Mouse (Mus musculus): ENCODE measurements at regions not wholly inside any gene's neighbourhood (a gene's known extent, or its start where the extent isn't known, plus 50 kb on each side); places are given as distances from the start of the nearest gene placed in this dataset.

DNA sequence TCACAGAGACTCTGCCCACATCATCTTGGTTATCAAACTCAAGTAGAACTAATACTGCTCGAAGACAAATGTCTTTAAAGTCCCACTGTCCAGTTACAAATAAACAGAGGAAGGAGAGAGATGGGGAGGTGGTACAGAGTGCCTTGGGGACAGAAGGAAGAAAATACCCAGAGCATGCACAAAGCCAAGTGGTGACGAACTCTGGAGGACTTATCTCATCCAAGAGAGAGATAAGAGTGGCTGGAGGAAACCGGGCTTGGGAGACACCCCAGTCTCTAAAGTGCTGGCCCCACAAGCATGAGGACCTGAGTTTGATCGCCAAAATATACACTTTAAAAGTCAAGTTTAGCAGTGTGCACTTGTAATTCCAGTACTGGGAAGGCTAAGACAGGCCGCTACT lies 273.3 kb upstream of the Zfp637 start:
- Histone ChIP-seq H3K4me3 (ENCODE audit: low read depth, low read length) (no peak overlapping the region), H3K27ac (ENCODE audit: low read depth, low read length) (no peak overlapping the region), H3K9ac (replicated peaks; ENCODE audit: low read length, poor library complexity, severe bottlenecking) (no peak overlapping the region), H3K9me3 (ENCODE audit: low read length) (no peaks in the 10 kb centered on the region), H3K27me3 (ENCODE audit: insufficient read depth, low read length) (no peaks in the 10 kb centered on the region), H3K36me3 (ENCODE audit: insufficient read depth, low read length) (no peaks in the 10 kb centered on the region), H3K4me1 (ENCODE audit: insufficient read depth, low read length) (no peaks in the 10 kb centered on the region), H3K4me2 (ENCODE audit: low read depth, low read length, poor library complexity, severe bottlenecking) (no peak overlapping the region)
- ATAC-seq (ENCODE audit: low FRiP score) (no peak), DNase-seq (ENCODE audit: low spot score) (no peak)
- no peak for TF ChIP-seq CTCF (IDR thresholded peaks at IDR 0.05)
- 89% methylated on average over 5 of the region's 5 CpGs for WGBS

DNA sequence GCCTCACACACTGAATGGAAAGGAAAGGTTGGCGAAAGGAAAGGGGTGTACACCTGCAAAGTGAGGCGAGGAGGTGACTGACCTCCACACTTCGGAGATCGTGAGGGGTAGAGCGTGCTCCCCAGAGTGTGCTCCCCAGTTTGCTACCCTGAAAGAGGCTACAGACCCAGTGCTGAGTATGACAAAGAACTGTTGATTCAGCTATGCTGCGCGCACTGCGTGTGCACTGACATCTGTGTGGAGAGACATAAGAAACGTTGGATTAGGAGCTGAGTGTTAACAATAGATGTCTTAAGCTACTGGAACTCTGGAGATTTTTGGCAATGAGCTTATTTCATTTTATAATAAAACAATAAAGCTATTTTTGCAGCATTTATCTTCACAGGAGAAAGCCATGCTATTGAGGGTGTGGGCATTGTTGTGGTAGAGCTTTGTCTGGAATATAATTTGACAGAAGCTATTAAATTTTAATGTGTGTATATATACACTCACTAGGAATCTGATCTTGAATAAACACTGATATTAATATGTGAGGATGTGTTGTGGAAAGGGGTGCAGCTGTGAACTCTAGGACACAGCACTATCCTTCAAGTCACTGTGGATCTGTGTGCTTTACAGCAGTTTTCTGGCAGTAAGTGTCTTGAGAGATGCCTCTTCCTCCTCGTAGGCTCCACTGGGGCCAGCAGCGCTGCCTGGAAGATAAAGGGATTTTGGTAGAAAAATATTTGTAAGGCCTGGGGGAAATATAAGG lies 271.2 kb upstream of the Zfp637 start:
- no peaks in the 10 kb centered on the region for H3K36me3 ChIP-seq (ENCODE audit: insufficient read depth, low read length)
- no peaks in the 10 kb centered on the region for H3K4me1 ChIP-seq (ENCODE audit: insufficient read depth, low read length)
- no peaks in the 10 kb centered on the region for H3K9me3 ChIP-seq (ENCODE audit: low read length)
- DNase-seq (ENCODE audit: low spot score) (no peak), ATAC-seq (ENCODE audit: low FRiP score) (no peak)
- H3K27me3 ChIP-seq (ENCODE audit: insufficient read depth, low read length) = no peaks in the 10 kb centered on the region
- 60% methylated on average over 11 of the region's 11 CpGs for WGBS
- no peak for TF ChIP-seq CTCF (IDR thresholded peaks at IDR 0.05)
- no peak overlapping the region for H3K27ac ChIP-seq (ENCODE audit: low read depth, low read length)
- H3K4me3 ChIP-seq (ENCODE audit: low read depth, low read length) = no peak overlapping the region
- H3K9ac ChIP-seq (replicated peaks; ENCODE audit: low read length, poor library complexity, severe bottlenecking) = no peak overlapping the region
- no peak overlapping the region for H3K4me2 ChIP-seq (ENCODE audit: low read depth, low read length, poor library complexity, severe bottlenecking)

DNA sequence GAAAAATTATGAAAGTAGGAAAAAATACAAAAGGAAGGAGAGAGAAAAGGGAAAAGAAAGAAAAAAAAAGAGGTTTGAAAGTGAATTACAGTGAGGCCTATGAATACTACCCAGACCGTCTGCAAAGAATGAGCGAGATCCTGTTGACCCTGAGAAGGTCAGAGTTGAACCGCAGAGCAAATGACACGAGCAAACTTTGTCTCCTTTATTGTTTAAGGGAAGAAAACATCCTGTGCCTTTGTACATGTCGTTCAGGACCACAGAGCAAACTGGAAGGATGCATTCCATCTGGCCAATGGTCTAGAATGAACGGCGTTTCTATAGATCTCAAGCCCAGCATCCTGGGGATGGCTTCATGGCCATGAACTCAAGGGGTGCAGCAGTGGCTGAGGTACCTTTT lies 270.6 kb upstream of the Zfp637 start:
- no peak for ATAC-seq (ENCODE audit: low FRiP score)
- 73% methylated on average over 7 of the region's 7 CpGs for WGBS
- H3K9ac ChIP-seq (replicated peaks; ENCODE audit: low read length, poor library complexity, severe bottlenecking) = no peak overlapping the region
- TF ChIP-seq CTCF (IDR thresholded peaks at IDR 0.05) = no peak
- no peak overlapping the region for H3K27ac ChIP-seq (ENCODE audit: low read depth, low read length)
- no peak overlapping the region for H3K4me2 ChIP-seq (ENCODE audit: low read depth, low read length, poor library complexity, severe bottlenecking)
- no peaks in the 10 kb centered on the region for H3K27me3 ChIP-seq (ENCODE audit: insufficient read depth, low read length)
- H3K4me1 ChIP-seq (ENCODE audit: insufficient read depth, low read length) = no peaks in the 10 kb centered on the region
- no peaks in the 10 kb centered on the region for H3K9me3 ChIP-seq (ENCODE audit: low read length)
- DNase-seq (ENCODE audit: low spot score) = no peak
- no peaks in the 10 kb centered on the region for H3K36me3 ChIP-seq (ENCODE audit: insufficient read depth, low read length)
- no peak overlapping the region for H3K4me3 ChIP-seq (ENCODE audit: low read depth, low read length)

DNA sequence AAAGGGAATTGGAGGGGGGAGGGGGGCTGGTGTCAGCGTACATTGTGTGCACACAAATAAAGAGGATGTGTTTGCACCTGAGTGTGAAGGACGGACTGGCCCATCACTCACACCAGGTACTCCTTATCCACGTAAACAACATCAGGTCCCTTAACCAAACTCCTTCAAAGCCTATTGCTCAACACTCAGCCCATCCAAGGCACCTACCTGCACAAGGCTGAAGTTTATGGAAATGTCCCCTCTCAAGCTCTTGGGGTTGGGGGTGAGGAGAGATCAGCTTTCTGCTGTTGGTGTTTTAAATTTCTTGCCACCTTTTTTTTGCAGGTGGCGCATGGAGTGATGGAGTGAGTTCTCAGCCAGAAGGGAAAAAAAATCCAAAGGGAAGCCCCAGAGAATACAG lies 270.2 kb upstream of the Zfp637 start:
- Histone ChIP-seq H3K4me3 (ENCODE audit: low read depth, low read length) (no peak overlapping the region), H3K27ac (ENCODE audit: low read depth, low read length) (no peak overlapping the region), H3K36me3 (ENCODE audit: insufficient read depth, low read length) (no peaks in the 10 kb centered on the region), H3K27me3 (ENCODE audit: insufficient read depth, low read length) (no peaks in the 10 kb centered on the region), H3K4me1 (ENCODE audit: insufficient read depth, low read length) (no peaks in the 10 kb centered on the region), H3K4me2 (ENCODE audit: low read depth, low read length, poor library complexity, severe bottlenecking) (no peak overlapping the region), H3K9ac (replicated peaks; ENCODE audit: low read length, poor library complexity, severe bottlenecking) (no peak overlapping the region), H3K9me3 (ENCODE audit: low read length) (no peaks in the 10 kb centered on the region)
- ATAC-seq (ENCODE audit: low FRiP score) (no peak), DNase-seq (ENCODE audit: low spot score) (no peak)
- 90% methylated on average over 4 of the region's 4 CpGs for WGBS
- no peak for TF ChIP-seq CTCF (IDR thresholded peaks at IDR 0.05)

DNA sequence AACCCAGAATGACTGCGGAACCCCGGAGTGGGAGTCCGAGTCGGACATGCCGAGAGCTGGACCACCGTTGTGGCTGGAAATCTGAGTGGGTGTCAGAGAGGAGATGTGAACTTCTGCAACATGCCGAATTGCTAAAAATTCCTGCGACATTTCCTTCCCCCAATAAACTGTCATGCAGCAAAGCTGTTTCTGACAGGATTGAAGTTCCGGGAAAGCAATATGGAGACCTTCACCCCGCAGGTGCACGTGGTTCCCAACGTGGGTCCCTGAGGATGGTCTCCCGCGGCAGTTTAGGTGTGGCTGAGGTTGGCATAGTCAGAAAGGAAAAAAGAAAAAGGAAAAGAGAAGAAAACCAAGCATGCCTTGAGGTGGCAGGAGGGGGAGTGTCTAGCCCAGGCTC lies 269.0 kb upstream of the Zfp637 start:
- 88% methylated on average over 14 of the region's 14 CpGs for WGBS
- Histone ChIP-seq H3K4me3 (ENCODE audit: low read depth, low read length) (no peak overlapping the region), H3K4me2 (ENCODE audit: low read depth, low read length, poor library complexity, severe bottlenecking) (no peak overlapping the region), H3K4me1 (ENCODE audit: insufficient read depth, low read length) (no peaks in the 10 kb centered on the region), H3K27ac (ENCODE audit: low read depth, low read length) (no peak overlapping the region), H3K9ac (replicated peaks; ENCODE audit: low read length, poor library complexity, severe bottlenecking) (no peak overlapping the region), H3K27me3 (ENCODE audit: insufficient read depth, low read length) (no peaks in the 10 kb centered on the region), H3K36me3 (ENCODE audit: insufficient read depth, low read length) (no peaks in the 10 kb centered on the region), H3K9me3 (ENCODE audit: low read length) (no peaks in the 10 kb centered on the region)
- DNase-seq (ENCODE audit: low spot score) (no peak), ATAC-seq (ENCODE audit: low FRiP score) (no peak)
- TF ChIP-seq CTCF (IDR thresholded peaks at IDR 0.05) = no peak

DNA sequence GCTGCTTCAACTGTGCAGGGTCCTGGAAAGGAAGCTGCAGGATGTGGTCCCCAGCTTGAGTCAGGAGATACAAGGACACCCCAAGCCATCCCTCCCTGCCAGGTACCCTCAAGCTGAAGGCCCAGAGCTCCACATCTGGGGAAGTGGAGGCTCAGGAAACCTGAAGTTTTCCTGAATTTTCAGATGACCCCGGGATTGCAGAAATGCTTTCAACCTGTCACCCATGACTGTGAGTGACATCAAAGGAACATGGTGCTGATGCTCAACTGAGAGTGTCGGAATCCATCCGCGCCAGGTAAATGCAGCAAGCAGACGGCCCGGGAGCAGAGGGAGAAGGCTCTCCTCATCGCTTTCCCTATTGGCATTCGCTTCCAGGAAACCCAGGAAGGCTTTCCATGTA lies 267.6 kb upstream of the Zfp637 start:
- Histone ChIP-seq H3K9ac (replicated peaks; ENCODE audit: low read length, poor library complexity, severe bottlenecking) (no peak overlapping the region), H3K27ac (ENCODE audit: low read depth, low read length) (no peak overlapping the region), H3K27me3 (ENCODE audit: insufficient read depth, low read length) (no peaks in the 10 kb centered on the region), H3K4me1 (ENCODE audit: insufficient read depth, low read length) (no peaks in the 10 kb centered on the region), H3K4me3 (ENCODE audit: low read depth, low read length) (no peak overlapping the region), H3K4me2 (ENCODE audit: low read depth, low read length, poor library complexity, severe bottlenecking) (no peak overlapping the region), H3K36me3 (ENCODE audit: insufficient read depth, low read length) (no peaks in the 10 kb centered on the region), H3K9me3 (ENCODE audit: low read length) (no peaks in the 10 kb centered on the region)
- ATAC-seq (ENCODE audit: low FRiP score) (no peak), DNase-seq (ENCODE audit: low spot score) (no peak)
- 97% methylated on average over 8 of the region's 8 CpGs for WGBS
- no peak for TF ChIP-seq CTCF (IDR thresholded peaks at IDR 0.05)
